Mouse (Mus musculus) midbrain, embryonic 13.5 days (tissue): Measurements from ENCODE around the gene Pik3c2g. TPM values are rescaled to one million over a fixed set of nuclear protein-coding genes. Genes with fewer than 3 reads are reported as not detected.
A peak's percentile ranks its signal among the peaks of the same experiment; 100 is the strongest.

Experiments
- ATAC-seq: fragments of 200-750 bp; cut with Nextera tagmentation; 2 replicates; pipeline ENCODE4 v1.8.0; 2017; ENCODE audit warnings: mild to moderate bottlenecking, moderate TSS enrichment, moderate library complexity
- H3K27ac ChIP-seq: fragments of 300-500 bp; sonication (generic); 2 replicates; pipeline ENCODE4 v1.5.1; 2015; ENCODE audit warnings: inconsistent platforms, mild to moderate bottlenecking, moderate library complexity
- H3K27me3 ChIP-seq: fragments of 300-500 bp; sonication (generic); 2 replicates; pipeline ENCODE4 v1.6.1; 2015; ENCODE audit warnings: mild to moderate bottlenecking, inconsistent platforms
- H3K36me3 ChIP-seq: fragments of 300-500 bp; sonication (generic); 2 replicates; pipeline ENCODE4 v1.6.1; 2015; ENCODE audit warnings: mild to moderate bottlenecking, inconsistent platforms
- H3K4me1 ChIP-seq: fragments of 300-500 bp; sonication (generic); replicated peaks from 2 replicates; pipeline ENCODE4 v1.6.1; 2015; ENCODE audit warnings: inconsistent platforms
- H3K4me2 ChIP-seq: fragments of 300-500 bp; sonication (generic); replicated peaks from 2 replicates; pipeline ENCODE4 v1.6.1; 2015; ENCODE audit warnings: moderate library complexity, mild to moderate bottlenecking, inconsistent platforms
- H3K4me3 ChIP-seq: fragments of 300-500 bp; sonication (generic); replicated peaks from 2 replicates; pipeline ENCODE4 v1.5.1; 2015; ENCODE audit warnings: mild to moderate bottlenecking, inconsistent platforms
- H3K9ac ChIP-seq: fragments of 300-500 bp; sonication (generic); replicated peaks from 2 replicates; pipeline ENCODE4 v1.6.1; 2015; ENCODE audit warnings: mild to moderate bottlenecking, inconsistent platforms
- H3K9me3 ChIP-seq: fragments of 300-500 bp; sonication (generic); 2 replicates; pipeline ENCODE4 v1.6.1; 2016; ENCODE audit warnings: mild to moderate bottlenecking, inconsistent platforms
- WGBS: fragments of 180-500 bp; shearing (Covaris S2); methylation state at CpG from one replicate; pipeline ENCODE4 v1.1.7; 2015; 5-methylcytosine and 5-hydroxymethylcytosine counted together
- polyA plus RNA-seq: library from polyadenylated mRNA; unstranded; fragments of >200 nt; fragmentation: Nextera tagmentation; extraction: Ambion mirVana; gene quantifications from 2 replicates; pipeline ENCODE4 v1.2.1, GENCODE M21; 2015

Pik3c2g gene
- polyA plus RNA-seq, 1 experiment from 2014 or later, result 0.24 TPM

- H3K9me3 ChIP-seq, result no peaks in the 10 kb centered on the region
- H3K4me3 ChIP-seq, result no peak overlapping the region
- 89% methylated on average over 4 of the region's 4 CpGs for WGBS
- no peaks in the 10 kb centered on the region for H3K27me3 ChIP-seq
- no peak for ATAC-seq
- peaks cover 5% of the 10 kb centered on the region for H3K4me1 ChIP-seq
- H3K4me2 ChIP-seq, result no peak overlapping the region
- no peak overlapping the region for H3K9ac ChIP-seq
- no peak overlapping the region for H3K27ac ChIP-seq
- H3K36me3 ChIP-seq, result no peaks in the 10 kb centered on the region
These were observed 384.7 kb downstream of the Pik3c2g start for GRCm38 (mm10) chr6:139971608-139972298.

GRCm38 (mm10) chr6:139974668-139975067 lies 387.6 kb downstream of the Pik3c2g start:
- Histone ChIP-seq H3K4me1 (no peaks in the 10 kb centered on the region), H3K9me3 (no peaks in the 10 kb centered on the region), H3K27ac (no peak overlapping the region), H3K4me2 (no peak overlapping the region), H3K27me3 (no peaks in the 10 kb centered on the region), H3K4me3 (no peak overlapping the region), H3K9ac (no peak overlapping the region), H3K36me3 (no peaks in the 10 kb centered on the region)
- no peak for ATAC-seq
- 85% methylated on average over 5 of the region's 5 CpGs for WGBS

GRCm38 (mm10) chr6:139978114-139978513 lies 391.1 kb downstream of the Pik3c2g start:
- Histone ChIP-seq H3K36me3 (no peaks in the 10 kb centered on the region), H3K4me2 (no peak overlapping the region), H3K9me3 (no peaks in the 10 kb centered on the region), H3K9ac (no peak overlapping the region), H3K4me3 (no peak overlapping the region), H3K4me1 (no peaks in the 10 kb centered on the region), H3K27me3 (no peaks in the 10 kb centered on the region), H3K27ac (no peak overlapping the region)
- 50% methylated on average over 3 of the region's 3 CpGs for WGBS
- no peak for ATAC-seq

- Histone ChIP-seq H3K9ac (no peak overlapping the region), H3K4me1 (no peaks in the 10 kb centered on the region), H3K27me3 (no peaks in the 10 kb centered on the region), H3K4me3 (no peak overlapping the region), H3K36me3 (no peaks in the 10 kb centered on the region), H3K27ac (no peak overlapping the region), H3K4me2 (no peak overlapping the region), H3K9me3 (no peaks in the 10 kb centered on the region)
- ATAC-seq, result no peak
These were observed 394.0 kb downstream of the Pik3c2g start for GRCm38 (mm10) chr6:139981061-139981460.

GRCm38 (mm10) chr6:139984069-139984468 lies 397.0 kb downstream of the Pik3c2g start:
- 91% methylated on average over 3 of the region's 3 CpGs for WGBS
- H3K27ac ChIP-seq, result no peak overlapping the region
- no peak overlapping the region for H3K9ac ChIP-seq
- H3K27me3 ChIP-seq, result no peaks in the 10 kb centered on the region
- H3K36me3 ChIP-seq, result no peaks in the 10 kb centered on the region
- H3K4me3 ChIP-seq, result no peak overlapping the region
- H3K4me2 ChIP-seq, result no peak overlapping the region
- ATAC-seq, result no peak
- H3K4me1 ChIP-seq, result 0 out of 2 replicates have a peak, but pooled peaks cover 8% of the 10 kb centered on the region
- H3K9me3 ChIP-seq, result no peaks in the 10 kb centered on the region

- H3K9me3 ChIP-seq, result no peaks in the 10 kb centered on the region
- no peak overlapping the region for H3K9ac ChIP-seq
- H3K36me3 ChIP-seq, result no peaks in the 10 kb centered on the region
- peaks cover 13% of the 10 kb centered on the region; the same call in 1 of the 2 replicates for H3K4me1 ChIP-seq
- H3K4me3 ChIP-seq, result no peak overlapping the region
- WGBS, result 87% methylated on average over 2 of the region's 2 CpGs
- no peak for ATAC-seq
- H3K27me3 ChIP-seq, result no peaks in the 10 kb centered on the region
- no peak overlapping the region for H3K27ac ChIP-seq
- H3K4me2 ChIP-seq, result no peak overlapping the region
These were observed 399.5 kb downstream of the Pik3c2g start for GRCm38 (mm10) chr6:139986564-139986963.

- 48% methylated on average over 6 of the region's 6 CpGs for WGBS
- Histone ChIP-seq H3K9me3 (no peaks in the 10 kb centered on the region), H3K4me2 (no peak overlapping the region), H3K4me1 (peaks cover 13% of the 10 kb centered on the region; the same call in 1 of the 2 replicates), H3K27me3 (no peaks in the 10 kb centered on the region), H3K27ac (no peak overlapping the region), H3K4me3 (no peak overlapping the region), H3K36me3 (no peaks in the 10 kb centered on the region), H3K9ac (no peak overlapping the region)
- 0 out of 2 replicates have a peak, but pooled peaks have one; percentile 40 for ATAC-seq
These were observed 402.1 kb downstream of the Pik3c2g start for GRCm38 (mm10) chr6:139989075-139989474.

- WGBS, result 88% methylated on average over 10 of the region's 10 CpGs
These were observed 402.6 kb downstream of the Pik3c2g start for GRCm38 (mm10) chr6:139989597-139989996.

GRCm38 (mm10) chr6:140005181-140005580 lies 418.2 kb downstream of the Pik3c2g start:
- Histone ChIP-seq H3K4me3 (no peak overlapping the region), H3K4me1 (no peaks in the 10 kb centered on the region), H3K27ac (no peak overlapping the region), H3K9me3 (0 out of 2 replicates have a peak, but pooled peaks cover 3% of the 10 kb centered on the region), H3K27me3 (no peaks in the 10 kb centered on the region), H3K36me3 (no peaks in the 10 kb centered on the region), H3K9ac (no peak overlapping the region), H3K4me2 (no peak overlapping the region)
- no peak for ATAC-seq
- 83% methylated on average over 3 of the region's 3 CpGs for WGBS

More at GRCm38 (mm10) chr6:139989597-139989996, 402.6 kb downstream of the Pik3c2g start:
- Histone ChIP-seq H3K9me3 (no peaks in the 10 kb centered on the region), H3K4me1 (peaks cover 13% of the 10 kb centered on the region; the same call in 1 of the 2 replicates), H3K36me3 (no peaks in the 10 kb centered on the region), H3K27ac (no peak overlapping the region), H3K9ac (no peak overlapping the region), H3K27me3 (no peaks in the 10 kb centered on the region), H3K4me2 (no peak overlapping the region), H3K4me3 (no peak overlapping the region)
- ATAC-seq, result no peak

Other genes starting within 250 kb of the Pik3c2g start
- gene Rergl, start 85.2 kb upstream of the Pik3c2g start, polyA plus RNA-seq, result not detected in 2 replicates